Mouse (Mus musculus) MEL (cell line): Measurements from ENCODE around the gene Dtnb. TPM values are rescaled to one million over a fixed set of nuclear protein-coding genes. Genes with fewer than 3 reads are reported as not detected.

ENCODE experiments used
- DNase-seq: peaks from one replicate; pipeline ENCODE4 v3.0.0; 2011; ENCODE audit warnings: low read depth, low spot score
- H3K27ac ChIP-seq: 2 replicates; pipeline ENCODE4 v1.5.1; 2012; ENCODE audit warnings: low read depth, mild to moderate bottlenecking, control low read depth, low read length, moderate library complexity; ENCODE audit not compliant: control insufficient read depth
- H3K27me3 ChIP-seq, 2 experiments: fragments of 150-350 bp in 1 of 2; sonication (generic) in 1 of 2; 2 replicates each; pipeline ENCODE4 v1.6.1; 2012; ENCODE audit warnings: low read length in 2 of 2, mild to moderate bottlenecking in 2 of 2, improper control_type of control experiment in 1 of 2, moderate library complexity in 1 of 2; ENCODE audit not compliant: insufficient read depth in 2 of 2, control insufficient read depth in 1 of 2
- H3K36me3 ChIP-seq, 2 experiments: 2 replicates each; pipeline ENCODE4 v1.6.1; 2012 to 2014; ENCODE audit warnings: low read length in 2 of 2, improper control_type of control experiment in 1 of 2, inconsistent platforms in 1 of 2, mild to moderate bottlenecking in 1 of 2; ENCODE audit not compliant: insufficient read depth in 2 of 2, control insufficient read depth in 1 of 2
- H3K4me1 ChIP-seq, 2 experiments: fragments of 150-350 bp in 1 of 2; sonication (generic) in 1 of 2; 2 replicates each; pipeline ENCODE4 v1.6.1; 2012; ENCODE audit warnings: low read length in 2 of 2, improper control_type of control experiment in 1 of 2, mild to moderate bottlenecking in 1 of 2; ENCODE audit not compliant: insufficient read depth in 2 of 2, control insufficient read depth in 1 of 2
- H3K4me3 ChIP-seq, 2 experiments: fragments of 150-350 bp in 1 of 2; sonication (generic) in 1 of 2; 2 replicates each; pipeline ENCODE4 v1.5.1; 2012; ENCODE audit warnings: low read depth in 2 of 2, low read length in 2 of 2, mild to moderate bottlenecking in 2 of 2, moderate library complexity in 2 of 2, control low read depth in 1 of 2, improper control_type of control experiment in 1 of 2; ENCODE audit not compliant: control insufficient read depth in 1 of 2, insufficient read depth in 1 of 2
- H3K79me2 ChIP-seq: 2 replicates; pipeline ENCODE4 v1.6.1; 2012; ENCODE audit warnings: mild to moderate bottlenecking, low read length, moderate library complexity; ENCODE audit not compliant: control insufficient read depth, poor library complexity, insufficient read depth
- H3K9ac ChIP-seq: 2 replicates; pipeline ENCODE4 v1.6.1; 2012; ENCODE audit warnings: low read depth, mild to moderate bottlenecking, control low read depth, low read length, moderate library complexity; ENCODE audit not compliant: control insufficient read depth, poor library complexity, severe bottlenecking
- H3K9me3 ChIP-seq: fragments of 150-350 bp; sonication (generic); replicated peaks from 2 replicates; pipeline ENCODE4 v1.6.1; 2012; ENCODE audit warnings: mild to moderate bottlenecking, low read length, improper control_type of control experiment, moderate library complexity; ENCODE audit not compliant: insufficient read depth
- BHLHE40 ChIP-seq: IDR thresholded peaks from 2 replicates; pipeline ENCODE4 v1.6.1; 2012; ENCODE audit warnings: low read depth, mild to moderate bottlenecking, inconsistent platforms, low read length, improper control_type of control experiment, borderline replicate concordance
- CHD2 ChIP-seq: IDR thresholded peaks from 2 replicates; pipeline ENCODE4 v1.6.1; 2011; ENCODE audit warnings: low read length, improper control_type of control experiment
- CTCF ChIP-seq, 3 experiments: IDR thresholded peaks in 2 of 3; conservative IDR thresholded peaks in 1 of 3; 2 replicates each; pipeline ENCODE4 v1.5.1; 2011 to 2012; ENCODE audit warnings: low read length in 3 of 3, low read depth in 2 of 3, mild to moderate bottlenecking in 2 of 3, improper control_type of control experiment in 1 of 3, inconsistent platforms in 1 of 3, mixed read lengths in 1 of 3, moderate library complexity in 1 of 3; ENCODE audit not compliant: control insufficient read depth in 1 of 3, insufficient read depth in 1 of 3, poor library complexity in 1 of 3, severe bottlenecking in 1 of 3
- EP300 ChIP-seq, 2 experiments: IDR thresholded peaks; 2 replicates each; pipeline ENCODE4 v1.6.1; 2011; ENCODE audit warnings: improper control_type of control experiment in 2 of 2, low read length in 2 of 2, low read depth in 1 of 2, mild to moderate bottlenecking in 1 of 2
- GATA1 ChIP-seq: IDR thresholded peaks from 2 replicates; pipeline ENCODE4 v1.6.1; 2011; ENCODE audit warnings: low read depth, low read length, improper control_type of control experiment
- HCFC1 ChIP-seq: IDR thresholded peaks from 2 replicates; pipeline ENCODE4 v1.6.1; 2012; ENCODE audit warnings: low read depth, mild to moderate bottlenecking, inconsistent platforms, low read length, improper control_type of control experiment, moderate library complexity
- JUND ChIP-seq: IDR thresholded peaks from 2 replicates; pipeline ENCODE4 v1.6.1; 2011; ENCODE audit warnings: low read depth, mild to moderate bottlenecking, improper control_type of control experiment, low read length
- MAX ChIP-seq: IDR thresholded peaks from 2 replicates; pipeline ENCODE4 v1.6.1; 2011; ENCODE audit warnings: low read length, improper control_type of control experiment
- MEF2A ChIP-seq: IDR thresholded peaks from 2 replicates; pipeline ENCODE4 v1.6.1; 2014; ENCODE audit warnings: low read depth, mild to moderate bottlenecking, inconsistent platforms, low read length, improper control_type of control experiment; ENCODE audit not compliant: poor library complexity, insufficient replicate concordance, severe bottlenecking; ENCODE audit errors: extremely low read depth
- NRF1 ChIP-seq: IDR thresholded peaks from 2 replicates; pipeline ENCODE4 v1.6.1; 2014; ENCODE audit warnings: low read depth, mild to moderate bottlenecking, inconsistent platforms, low read length, improper control_type of control experiment, moderate library complexity; ENCODE audit not compliant: poor library complexity, insufficient read depth, severe bottlenecking
- POLR2A ChIP-seq, 2 experiments: IDR thresholded peaks; 2 replicates each; pipeline ENCODE4 v1.6.1; 2011 to 2012; ENCODE audit warnings: low read length in 2 of 2, mild to moderate bottlenecking in 2 of 2, control low read depth in 1 of 2, improper control_type of control experiment in 1 of 2, low read depth in 1 of 2, moderate library complexity in 1 of 2; ENCODE audit not compliant: control insufficient read depth in 1 of 2, insufficient read depth in 1 of 2, poor library complexity in 1 of 2
- POLR2AphosphoS2 ChIP-seq: IDR thresholded peaks from 2 replicates; pipeline ENCODE4 v1.6.1; 2011; ENCODE audit warnings: low read length, improper control_type of control experiment
- SIN3A ChIP-seq: IDR thresholded peaks from 2 replicates; pipeline ENCODE4 v1.6.1; 2012; ENCODE audit warnings: low read length, improper control_type of control experiment, inconsistent platforms
- SMC3 ChIP-seq: IDR thresholded peaks from 2 replicates; pipeline ENCODE4 v1.6.1; 2011; ENCODE audit warnings: low read depth, low read length, improper control_type of control experiment
- TAL1 ChIP-seq: IDR thresholded peaks from 2 replicates; pipeline ENCODE4 v1.6.1; 2012; ENCODE audit warnings: mild to moderate bottlenecking, inconsistent platforms, low read length, moderate library complexity, mixed read lengths
- TCF12 ChIP-seq: IDR thresholded peaks from 2 replicates; pipeline ENCODE4 v1.6.1; 2014; ENCODE audit warnings: low read depth, mild to moderate bottlenecking, inconsistent platforms, low read length, improper control_type of control experiment, moderate library complexity
- ZNF384 ChIP-seq: IDR thresholded peaks from 2 replicates; pipeline ENCODE4 v1.6.1; 2012; ENCODE audit warnings: low read depth, mild to moderate bottlenecking, inconsistent platforms, low read length, improper control_type of control experiment
- polyA plus RNA-seq, 2 experiments: library from polyadenylated mRNA; stranded (reverse) in 1 of 2; unstranded in 1 of 2; fragments of >175 nt in 1 of 2; fragments of >200 nt in 1 of 2; gene quantifications; 2 replicates each; pipeline versions ENCODE4 v1.2.1 to v1.2.4; 2012; ENCODE audit warnings: low replicate concordance in 2 of 2, low read depth in 1 of 2; ENCODE audit not compliant: insufficient read length in 2 of 2, insufficient read depth in 1 of 2, missing spikeins in 1 of 2
- total RNA-seq: library from RNA; depleted of rRNA; stranded (reverse); fragments of 300-350 nt; gene quantifications from 2 replicates; pipeline ENCODE4 v1.2.3, GENCODE M21; 2012

Dtnb gene
- total and polyA plus RNA-seq, 3 experiments = 18.6 to 24.9 TPM; not detected in 1

DNA sequence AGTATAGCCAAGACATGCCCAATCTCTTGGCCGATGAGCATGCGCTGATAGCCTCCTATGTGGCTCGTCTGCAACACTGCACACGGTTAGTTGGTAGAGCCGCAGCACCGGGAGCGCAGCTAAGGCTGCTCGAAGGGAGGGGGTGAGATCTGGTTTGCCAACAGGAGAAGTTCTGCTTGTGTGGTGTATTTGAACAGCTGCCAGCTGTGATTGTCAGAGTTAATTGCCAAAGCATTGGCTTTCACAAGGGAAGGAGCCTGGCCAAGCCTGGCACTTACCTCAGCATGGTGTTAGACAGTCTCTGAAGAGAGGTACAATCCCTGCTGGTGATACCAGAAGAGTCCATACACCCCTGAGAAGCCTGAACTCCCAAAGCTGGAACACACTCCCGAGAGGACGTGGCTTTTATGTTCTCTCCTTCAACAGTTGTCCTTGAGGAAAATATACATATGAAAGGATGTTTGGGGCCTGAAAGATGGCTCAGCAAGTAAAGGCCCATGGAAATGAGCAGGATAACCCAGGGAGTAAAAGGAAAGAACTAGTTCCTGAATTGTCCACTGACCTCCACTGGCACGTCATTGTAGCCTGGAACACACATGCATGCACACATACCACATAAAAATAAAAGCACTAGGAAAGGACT lies 160.6 kb downstream of the Dtnb start:
- Histone ChIP-seq H3K9ac (no peak overlapping the region), H3K27ac (no peak overlapping the region), H3K4me1 (no peaks in the 10 kb centered on the region), H3K9me3 (no peaks in the 10 kb centered on the region), H3K4me3 (no peak overlapping the region), H3K36me3 (no peaks in the 10 kb centered on the region; a peak in 1 of 4 replicates), H3K27me3 (no peaks in the 10 kb centered on the region), H3K79me2 (no peaks in the 10 kb centered on the region)
- TF ChIP-seq TAL1 = no peak
- DNase-seq = no peak

DNA sequence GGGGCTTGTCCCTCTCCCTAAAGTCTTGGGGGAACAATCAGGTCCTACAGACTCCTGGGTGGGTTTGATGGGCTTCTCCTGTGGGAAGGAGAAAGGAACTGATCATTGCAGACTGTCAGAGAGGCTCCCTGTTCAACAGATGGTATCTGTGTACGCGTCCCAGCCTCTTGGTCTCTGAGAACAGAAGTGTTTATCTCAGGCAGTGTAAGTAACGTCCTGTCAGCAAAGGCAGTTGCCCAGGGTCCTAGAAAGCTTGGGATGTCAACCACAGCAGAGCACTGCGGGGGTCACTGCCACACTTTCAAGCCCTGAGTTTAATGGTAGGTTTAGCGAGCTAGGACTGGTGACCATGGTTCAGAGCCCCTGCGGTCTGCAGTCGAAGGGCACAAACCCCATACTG lies 161.1 kb downstream of the Dtnb start:
- H3K79me2 ChIP-seq = no peaks in the 10 kb centered on the region
- no peak overlapping the region for H3K27ac ChIP-seq
- no peak for DNase-seq
- TF ChIP-seq JUND = no peak
- TF ChIP-seq SIN3A = no peak
- no peak for TF ChIP-seq CTCF (IDR thresholded peaks at IDR 0.05 in 2 of 3, conservative IDR thresholded peaks at IDR 0.05 in 1 of 3; ENCODE audit: control insufficient read depth in 1 of 3, insufficient read depth in 1 of 3, low read depth in 2 of 3, low read length in 3 of 3, poor library complexity in 1 of 3, severe bottlenecking in 1 of 3)
- H3K27me3 ChIP-seq = no peaks in the 10 kb centered on the region
- no peak overlapping the region for H3K4me3 ChIP-seq
- H3K4me1 ChIP-seq = no peaks in the 10 kb centered on the region
- H3K9me3 ChIP-seq = no peaks in the 10 kb centered on the region
- H3K9ac ChIP-seq = no peak overlapping the region
- H3K36me3 ChIP-seq = peaks cover 0 to 5% of the 10 kb centered on the region in 2 experiments; a peak in 2 of 4 replicates

DNA sequence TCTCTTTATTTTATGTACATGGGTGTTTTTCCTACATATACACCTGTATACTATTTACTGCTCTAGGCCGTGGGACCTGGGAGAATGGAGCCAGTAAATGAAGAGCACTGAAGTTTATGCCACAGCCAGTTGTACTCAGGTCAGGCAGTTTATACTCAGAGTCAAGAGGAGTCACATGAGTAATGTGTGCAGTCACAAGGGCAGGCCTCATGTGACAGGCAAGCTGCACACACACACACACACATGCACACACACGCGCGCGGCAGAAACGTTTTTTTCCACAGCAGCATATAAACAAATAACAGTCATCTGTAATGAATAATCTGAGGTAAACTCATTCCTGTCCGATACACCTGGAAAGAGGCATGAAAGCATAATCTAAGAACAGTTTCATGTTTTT lies 164.8 kb downstream of the Dtnb start:
- H3K27me3 ChIP-seq = no peaks in the 10 kb centered on the region
- no peak overlapping the region for H3K27ac ChIP-seq

DNA sequence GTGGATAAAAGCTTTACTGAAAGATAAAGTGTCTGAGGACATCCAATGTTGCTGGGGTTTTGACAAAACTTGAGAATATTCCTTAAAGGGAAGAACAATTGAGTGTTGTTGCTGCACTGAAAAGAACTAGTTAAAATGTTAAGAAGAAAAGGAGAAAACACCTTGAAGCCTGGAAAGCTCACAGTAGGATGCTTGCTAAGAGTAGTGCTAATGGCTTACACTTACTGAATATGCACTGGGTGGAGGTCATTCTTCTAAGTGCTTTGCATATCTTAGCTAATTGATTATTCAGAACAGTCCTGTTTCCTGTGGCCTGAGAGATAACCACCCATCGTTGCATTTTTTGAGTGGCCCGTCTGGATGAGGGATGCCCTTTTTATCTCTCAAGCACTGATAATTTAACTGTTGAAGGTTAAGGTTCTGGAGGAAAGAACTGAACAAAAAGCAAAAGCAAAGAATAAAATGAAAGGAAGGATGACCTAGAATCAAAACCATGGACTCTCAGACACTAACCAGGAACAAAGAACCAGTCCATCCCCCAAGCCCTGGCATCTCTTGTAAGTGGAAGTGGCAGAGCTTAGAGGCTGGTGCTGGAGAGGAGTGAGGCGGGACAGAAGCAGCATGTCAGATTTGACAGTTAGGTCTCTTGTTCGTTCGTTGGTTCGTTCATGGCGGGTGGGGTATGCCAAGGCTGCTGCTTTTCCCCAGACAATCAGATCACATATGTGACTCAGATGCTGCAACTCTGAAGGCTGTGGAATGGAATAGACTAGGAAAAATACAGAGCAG lies 166.8 kb downstream of the Dtnb start:
- Histone ChIP-seq H3K27ac (no peak overlapping the region), H3K4me1 (peaks cover 0 to 11% of the 10 kb centered on the region in 2 experiments; a peak in 2 of 4 replicates), H3K4me3 (no peak overlapping the region), H3K27me3 (no peaks in the 10 kb centered on the region), H3K9ac (no peak overlapping the region), H3K36me3 (peaks cover 0 to 17% of the 10 kb centered on the region in 2 experiments; a peak in 2 of 4 replicates), H3K9me3 (no peaks in the 10 kb centered on the region), H3K79me2 (no peaks in the 10 kb centered on the region)
- TF ChIP-seq CHD2 (no peak), ZNF384 (no peak), TCF12 (peak; percentile 28; the same call in 1 of the 2 replicates), GATA1 (peak; percentile 73), POLR2A (IDR thresholded peaks at IDR 0.05; ENCODE audit: control insufficient read depth in 1 of 2, insufficient read depth in 1 of 2, low read depth in 1 of 2, low read length in 2 of 2, poor library complexity in 1 of 2) (no peak), CTCF (IDR thresholded peaks at IDR 0.05 in 2 of 3, conservative IDR thresholded peaks at IDR 0.05 in 1 of 3; ENCODE audit: control insufficient read depth in 1 of 3, insufficient read depth in 1 of 3, low read depth in 2 of 3, low read length in 3 of 3, poor library complexity in 1 of 3, severe bottlenecking in 1 of 3) (no peak), TAL1 (peak; percentile 14; the same call in 1 of the 2 replicates), NRF1 (no peak), MEF2A (no peak), EP300 (IDR thresholded peaks at IDR 0.05; ENCODE audit: low read depth in 1 of 2, low read length in 2 of 2) (peak in 1 of 2 experiments; percentile 55; a peak in 2 of 4 replicates), BHLHE40 (no peak)
- peak; percentile 31 for DNase-seq

More for the DNA sequence above, 164.8 kb downstream of the Dtnb start:
- peaks cover 0 to 11% of the 10 kb centered on the region in 2 experiments; a peak in 2 of 4 replicates for H3K4me1 ChIP-seq
- TF ChIP-seq HCFC1 (no peak), TCF12 (no peak), MAX (no peak), POLR2AphosphoS2 (no peak), SMC3 (no peak)
- TF ChIP-seq, all 39 proteins: peak for 0
- no peaks in the 10 kb centered on the region for H3K79me2 ChIP-seq
- no peaks in the 10 kb centered on the region for H3K9me3 ChIP-seq
- H3K4me3 ChIP-seq = no peak overlapping the region
- H3K36me3 ChIP-seq = peaks cover 0 to 17% of the 10 kb centered on the region in 2 experiments; a peak in 2 of 4 replicates
- no peak for DNase-seq
- H3K9ac ChIP-seq = no peak overlapping the region
